Mouse (Mus musculus): ENCODE measurements around the gene Ccnq.

The Ccnq gene
- long read RNA-seq, experiment 1, transcript Ccnq-201 (1 exons, 1,224 nt), result major isoform, 119 of 119 reads
- long read RNA-seq, experiment 1, partial matches to known transcripts, result 0 of 119 reads
- long read RNA-seq, experiment 1, other reads (novel, unspliced or antisense), result 0 of 119 reads
- long read RNA-seq, experiment 2, transcript Ccnq-201 (1 exons, 1,224 nt), result major isoform, 186 of 189 reads
- long read RNA-seq, experiment 2, partial matches to known transcripts, result 0 of 189 reads
- long read RNA-seq, experiment 2, other reads (novel, unspliced or antisense), result 3 of 189 reads

DNA sequence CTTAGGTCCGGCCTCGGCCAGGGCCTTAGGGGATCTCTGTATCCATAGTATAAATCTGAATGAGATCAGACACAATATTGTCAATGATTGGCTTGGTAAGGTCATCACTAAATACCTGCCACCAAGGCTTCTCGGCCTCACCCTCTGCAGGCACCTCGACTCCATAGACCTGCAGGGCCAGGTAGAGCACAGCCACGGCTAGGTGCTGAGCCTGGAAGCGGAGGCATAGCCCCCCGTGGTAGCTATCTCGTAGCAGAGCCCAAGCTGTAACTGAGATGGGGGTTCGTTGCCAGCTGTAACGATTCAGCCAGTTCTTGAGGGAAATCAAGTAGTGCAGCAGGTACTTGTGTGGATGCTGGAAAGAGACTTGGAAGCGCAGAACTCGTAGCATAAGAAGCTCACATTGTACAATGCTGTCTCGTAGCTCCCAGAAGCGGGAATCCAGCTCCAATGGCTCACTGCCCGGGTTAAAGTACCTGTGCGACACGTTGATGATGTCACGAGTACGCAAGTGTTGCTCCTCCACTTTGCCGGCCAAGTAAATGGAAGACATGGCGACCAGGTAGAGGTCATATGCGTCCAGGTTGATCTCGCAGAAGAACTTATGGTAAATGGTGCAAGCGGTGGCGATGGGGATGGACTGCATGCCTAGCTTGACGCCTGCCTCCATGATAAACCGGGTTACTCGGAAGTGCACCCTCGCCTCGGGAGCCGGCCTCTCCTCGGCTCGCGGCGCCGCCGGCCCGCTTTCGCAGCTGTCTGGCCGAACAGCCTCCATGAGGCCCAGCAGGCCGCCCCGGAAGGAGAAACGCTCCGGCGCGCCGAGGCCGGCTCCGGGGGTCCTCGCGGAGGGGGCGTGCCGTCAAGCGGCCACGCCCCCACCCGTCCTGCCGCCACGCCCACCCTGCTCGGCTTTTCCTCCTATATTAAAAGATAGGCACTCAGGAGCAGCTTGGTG, at the start of gene Ccnq:
Ccnq (minus strand) TSS at position 845 of the 958 bp plus-strand sequence.
- intact Hi-C loops (cut with DNase I), result no loop called here

DNA sequence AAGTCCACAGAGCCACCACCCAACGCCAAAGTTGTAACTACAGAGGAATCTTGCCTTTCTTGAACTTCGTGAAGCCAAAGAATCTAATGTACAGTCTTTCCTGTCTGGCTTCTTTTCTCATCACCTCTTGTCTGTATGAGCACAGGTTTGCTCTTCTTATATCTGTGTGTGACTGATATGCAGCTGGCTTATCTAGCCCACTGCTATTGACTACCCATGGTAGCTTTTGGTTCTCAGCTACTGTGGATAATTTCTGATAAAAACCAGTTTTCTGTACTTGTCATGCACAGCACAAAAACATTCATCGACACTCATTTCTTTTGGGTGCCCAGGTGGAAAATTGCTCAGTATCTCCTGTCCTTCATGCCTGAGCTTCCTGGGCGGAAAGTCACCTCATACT, 49.6 kb upstream of the Ccnq start:
- intact Hi-C loops (cut with DNase I), result no loop called here

DNA sequence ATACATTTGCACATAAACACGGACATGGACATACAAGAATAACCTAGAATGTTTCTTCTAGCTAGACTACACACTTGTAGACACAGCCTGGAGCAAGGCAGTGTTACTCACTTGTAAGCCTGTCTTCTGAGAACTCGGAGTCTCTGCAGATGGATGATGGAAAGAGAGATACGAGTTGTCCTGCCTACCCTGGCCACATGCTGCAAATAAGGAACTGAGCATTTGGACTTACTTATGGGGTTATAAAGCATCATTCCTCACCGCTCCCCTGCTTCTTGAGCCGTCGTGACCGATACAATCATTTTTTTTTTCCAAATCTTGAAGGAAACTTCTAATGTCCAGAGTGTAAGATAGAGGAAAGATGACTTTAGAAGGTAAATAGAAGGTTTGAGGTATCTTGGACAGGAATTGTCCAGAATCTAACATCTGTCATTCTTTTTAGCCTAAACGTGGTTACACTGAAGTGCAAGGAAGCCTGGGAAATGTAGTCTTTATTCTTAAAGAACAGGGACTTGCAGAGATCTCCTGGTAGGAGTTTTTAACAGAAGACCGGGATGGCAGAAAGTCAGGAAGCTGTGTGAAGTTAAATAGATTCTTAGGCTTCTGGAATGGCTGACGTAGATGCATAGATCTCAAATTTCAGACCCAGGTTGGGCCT, 44.7 kb upstream of the Ccnq start:
- intact Hi-C loops (cut with DNase I), result no loop called here

DNA sequence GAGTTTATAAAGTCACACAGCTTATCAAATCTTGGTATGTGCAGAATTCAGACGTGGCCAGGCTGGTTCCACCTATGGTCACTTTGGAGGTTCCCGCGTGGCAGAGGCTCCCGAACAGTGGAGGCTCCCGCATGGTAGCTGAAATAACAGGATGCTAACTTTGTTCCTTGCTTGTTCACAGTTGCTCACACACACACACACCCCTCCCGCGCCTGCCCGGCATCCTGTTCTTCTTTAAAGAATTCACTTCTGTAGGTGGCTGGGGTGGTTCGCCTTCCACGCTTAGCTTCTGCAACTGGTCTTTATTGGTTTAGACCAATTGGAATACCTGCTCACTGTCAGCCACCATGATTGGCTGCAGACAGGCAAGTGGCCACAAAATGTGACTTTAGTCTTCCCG, 41.6 kb upstream of the Ccnq start:
- intact Hi-C loops (cut with DNase I), result no loop called here

DNA sequence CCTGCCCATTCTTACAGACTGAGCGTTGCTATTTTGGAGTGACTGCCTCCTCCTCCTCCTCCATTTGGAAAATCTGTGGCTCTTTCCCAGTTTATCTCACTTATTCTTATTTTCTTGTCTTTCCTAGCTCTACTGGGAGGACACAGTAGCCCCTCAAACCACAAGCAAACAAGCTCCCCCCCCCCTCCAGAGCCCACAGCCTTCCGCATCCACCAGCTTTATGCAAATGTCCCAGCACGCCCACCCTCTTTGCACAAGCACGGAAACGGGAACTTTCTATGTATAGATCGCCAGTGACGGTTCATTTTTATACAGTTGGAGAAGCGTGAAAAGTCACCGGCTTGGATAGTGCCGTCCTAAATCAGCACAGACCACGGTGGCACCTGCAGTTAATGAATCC, 40.9 kb upstream of the Ccnq start:
- intact Hi-C loops (cut with DNase I), result no loop called here

DNA sequence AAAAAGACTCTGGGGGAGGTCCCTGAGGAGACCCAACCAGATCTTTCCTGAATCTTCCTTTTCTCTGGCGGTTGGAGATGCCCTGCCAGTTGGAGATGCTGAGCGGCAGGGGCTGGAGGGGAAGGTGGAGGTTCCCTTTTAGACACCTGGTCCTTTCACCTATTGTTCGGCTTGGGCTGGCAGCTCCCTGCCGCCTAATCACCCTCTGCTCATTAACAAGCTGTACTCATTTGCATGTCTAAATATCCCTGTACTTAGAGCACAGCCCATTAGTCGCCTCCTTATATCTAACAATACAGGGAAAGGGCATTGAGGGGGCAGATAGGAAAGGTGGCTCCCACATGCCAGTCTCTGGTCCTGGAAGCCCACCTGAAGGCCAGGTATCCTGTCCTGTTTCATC, 40.5 kb upstream of the Ccnq start:
- intact Hi-C loops (cut with DNase I), result no loop called here

DNA sequence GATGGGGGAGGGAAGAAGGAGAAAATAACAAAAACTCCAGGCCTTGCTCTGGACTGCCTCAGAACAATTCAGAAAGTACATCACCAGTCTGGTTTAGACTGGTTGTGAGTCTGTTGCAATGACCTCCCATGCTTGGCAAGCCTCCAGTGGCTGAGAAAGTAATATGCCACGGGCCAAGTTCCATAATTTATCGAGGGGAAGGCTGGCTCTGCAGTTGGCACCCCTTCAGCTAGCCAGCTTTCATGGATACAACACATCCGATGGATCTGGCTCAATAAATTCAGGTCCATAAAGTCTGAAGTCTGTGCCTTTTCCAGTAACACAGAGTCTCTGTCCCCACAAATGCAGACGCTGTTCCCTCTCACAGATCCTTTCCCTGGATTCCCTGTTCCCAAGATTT, 40.1 kb upstream of the Ccnq start:
- intact Hi-C loops (cut with DNase I), result no loop called here

DNA sequence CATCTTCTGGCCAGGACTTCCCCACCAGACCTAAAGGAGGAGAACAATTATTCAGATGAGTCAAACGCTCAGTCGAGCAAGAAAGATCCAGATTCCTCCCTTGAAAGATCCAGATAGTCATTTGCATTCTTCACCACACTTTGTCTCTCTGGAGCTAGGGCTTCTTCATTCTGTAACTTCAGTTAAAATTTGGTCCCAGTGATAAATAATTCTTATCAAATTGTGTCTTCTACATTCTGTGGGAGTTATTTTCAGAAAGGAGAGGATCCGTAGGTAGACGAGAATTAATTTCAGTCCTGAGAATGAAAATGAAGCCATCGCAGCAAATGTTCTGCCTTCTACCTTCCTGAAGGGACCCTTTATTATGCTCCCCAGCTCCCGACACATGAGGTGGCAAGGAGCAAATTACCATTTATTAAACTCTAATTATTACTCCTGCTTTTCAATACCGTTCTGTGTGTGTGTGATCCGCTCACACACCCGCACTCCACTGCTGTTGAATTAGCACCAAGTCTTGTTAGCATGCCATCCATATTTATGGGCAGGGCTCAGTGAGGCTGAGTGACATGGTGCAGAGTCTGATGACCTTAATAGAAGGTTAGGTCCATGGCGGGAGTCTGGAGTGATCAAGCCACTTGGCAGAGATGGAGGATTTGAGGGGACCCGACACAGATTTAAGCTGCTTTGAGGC, 38.0 kb upstream of the Ccnq start:
- intact Hi-C loops (cut with DNase I), result no loop called here

DNA sequence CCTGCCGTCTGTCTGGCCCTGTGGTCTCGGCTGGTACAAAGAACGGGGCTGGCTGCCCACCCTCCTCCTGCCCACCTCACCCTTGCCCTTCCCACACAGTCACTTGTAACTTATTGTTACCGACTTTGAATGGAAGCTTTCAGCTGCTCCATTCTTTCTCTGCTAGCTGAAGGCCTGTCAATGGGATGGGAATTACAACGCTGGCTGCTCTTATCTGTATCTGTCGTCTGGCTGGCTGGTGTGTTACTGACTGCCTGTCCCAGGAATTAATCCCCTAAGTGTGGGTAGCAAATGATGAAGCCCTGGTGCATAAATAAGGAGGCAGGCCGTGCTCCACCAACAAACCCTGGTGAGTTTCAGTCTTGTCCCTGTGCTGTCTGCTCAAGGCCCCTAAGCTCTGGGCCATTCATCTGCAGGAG, 34.5 kb upstream of the Ccnq start:
- intact Hi-C loops (cut with DNase I), result no loop called here

DNA sequence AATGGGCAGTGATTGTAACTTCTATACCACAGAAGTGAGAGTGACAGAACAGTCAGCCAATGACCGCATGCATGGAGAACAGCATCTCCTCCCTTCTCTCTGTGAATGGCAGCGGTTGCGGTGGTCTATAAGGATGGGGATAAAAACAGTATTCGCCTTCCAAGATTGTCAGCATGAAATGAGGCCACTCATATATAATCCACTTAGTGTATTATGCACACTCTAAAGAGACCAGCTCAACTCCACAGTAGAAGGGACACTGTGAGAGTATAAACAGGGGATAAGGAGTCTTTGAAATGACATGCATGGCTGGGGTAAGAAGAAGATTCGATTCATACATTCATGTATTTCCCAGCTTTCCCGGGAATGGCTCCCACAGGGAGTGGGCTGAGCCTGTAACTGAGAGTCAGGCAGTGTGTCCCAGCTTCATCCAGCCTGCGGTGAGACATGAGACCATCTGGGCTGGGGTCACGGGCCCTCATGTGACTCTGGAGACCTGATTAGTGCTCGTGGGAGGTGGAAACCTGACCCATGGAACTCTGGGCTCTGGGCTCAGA, 31.3 kb upstream of the Ccnq start:
- intact Hi-C loops (cut with DNase I), result loop anchor here (5.0 kb wide), 1 partner anchor 39 kb away; no protein-coding TSS in a partner anchor

DNA sequence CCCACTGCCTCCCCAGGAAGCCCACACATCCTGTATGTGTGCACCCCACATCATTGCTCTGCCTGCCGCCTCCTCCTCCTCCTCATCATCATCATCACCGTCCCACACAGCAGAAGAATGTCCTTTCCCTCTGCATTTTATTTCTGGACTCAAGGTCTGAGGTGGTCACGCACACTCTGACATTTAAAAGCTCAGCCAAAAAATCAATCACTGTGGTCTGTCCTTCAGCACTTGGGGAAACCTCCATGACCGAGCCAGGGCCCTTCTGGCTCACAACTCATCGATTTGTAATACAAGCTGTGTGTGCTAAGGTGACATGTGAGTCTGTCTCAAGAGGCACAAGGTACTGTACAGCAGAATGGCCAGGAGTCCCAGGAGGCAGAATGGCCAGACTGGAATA, 30.8 kb upstream of the Ccnq start:
- intact Hi-C loops (cut with DNase I), result loop anchor here (5.0 kb wide), 1 partner anchor 40 kb away; no protein-coding TSS in a partner anchor

DNA sequence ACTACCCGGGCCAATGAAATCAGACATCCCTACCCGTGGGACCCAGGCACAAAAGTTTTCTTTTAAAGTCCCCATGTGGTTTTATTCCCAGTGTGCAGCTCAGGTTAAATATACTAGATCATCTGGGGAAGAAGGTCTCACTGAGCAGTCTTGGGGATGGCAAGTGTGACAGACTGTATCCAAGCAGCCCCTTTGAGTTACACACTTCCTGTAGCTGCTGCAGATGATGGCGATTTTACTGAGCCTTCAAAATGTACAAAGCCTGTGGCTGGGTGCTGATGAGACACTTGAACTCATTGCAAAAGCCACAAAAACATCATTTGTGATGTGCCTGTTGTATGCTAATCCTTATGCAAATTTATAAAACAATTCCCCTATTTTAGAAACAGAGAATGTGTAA, 29.0 kb upstream of the Ccnq start:
- intact Hi-C loops (cut with DNase I), result loop anchor here (5.0 kb wide), 1 partner anchor 42 kb away; no protein-coding TSS in a partner anchor

DNA sequence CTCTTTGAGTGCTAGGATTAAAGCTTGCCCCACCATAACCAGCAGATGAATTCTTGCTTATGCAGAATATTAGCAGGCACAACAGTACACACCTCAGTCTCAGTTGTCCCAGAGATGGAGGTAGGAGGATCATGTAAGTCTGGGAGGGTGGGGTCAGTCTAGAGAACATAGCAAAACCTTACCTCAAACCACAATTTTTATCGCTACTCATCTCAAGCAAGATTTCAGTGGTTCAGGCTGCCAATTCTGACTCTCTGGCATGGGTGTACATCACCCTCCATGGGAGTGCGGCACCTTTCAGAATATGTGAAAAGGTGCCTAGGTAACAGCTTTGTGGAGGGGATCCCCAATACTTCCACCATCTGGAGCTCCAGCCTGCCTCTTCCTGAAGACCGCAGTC, 28.5 kb upstream of the Ccnq start:
- intact Hi-C loops (cut with DNase I), result loop anchor here (5.0 kb wide), 1 partner anchor 42 kb away; no protein-coding TSS in a partner anchor

DNA sequence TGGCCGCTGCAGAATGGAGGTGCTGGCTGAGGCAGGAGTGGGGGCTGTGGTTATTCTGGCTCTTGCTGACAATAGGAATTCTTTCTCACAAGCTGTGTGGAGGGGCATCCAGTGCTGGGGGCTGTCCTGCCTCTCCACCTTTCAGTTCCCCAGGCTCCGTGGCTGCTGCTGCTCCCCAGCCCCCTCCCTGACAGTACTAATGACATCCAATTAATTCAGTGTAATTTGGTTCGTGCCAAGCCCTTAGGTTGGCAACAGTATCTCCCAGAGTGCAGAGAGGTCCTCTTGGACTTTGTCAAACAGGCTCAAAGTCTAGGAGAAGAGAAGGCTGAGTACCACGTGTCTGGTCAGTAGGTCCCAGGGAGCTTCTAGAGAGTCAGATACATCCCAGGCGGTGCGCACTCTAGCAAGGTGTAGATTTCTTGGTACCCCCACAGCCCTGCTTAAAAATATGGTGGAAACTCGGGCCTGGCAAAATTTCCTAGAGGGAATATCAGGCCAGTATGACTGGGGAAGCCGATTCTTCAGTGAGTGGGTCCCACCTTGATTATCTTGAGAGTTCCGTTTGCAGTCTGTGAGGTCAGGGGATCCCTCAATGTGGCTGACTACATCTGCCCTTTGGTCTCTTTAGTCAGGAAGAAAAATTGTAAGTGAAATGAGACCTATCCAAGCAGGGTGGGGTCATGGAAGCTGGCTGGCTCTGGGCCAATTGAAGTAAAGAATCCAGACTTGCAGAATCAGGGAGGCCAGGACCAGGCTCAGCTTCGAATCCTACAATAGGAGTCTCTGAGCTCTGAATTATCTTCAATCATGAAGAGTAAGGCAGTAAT, 26.5 kb upstream of the Ccnq start:
- intact Hi-C loops (cut with DNase I), result no loop called here

DNA sequence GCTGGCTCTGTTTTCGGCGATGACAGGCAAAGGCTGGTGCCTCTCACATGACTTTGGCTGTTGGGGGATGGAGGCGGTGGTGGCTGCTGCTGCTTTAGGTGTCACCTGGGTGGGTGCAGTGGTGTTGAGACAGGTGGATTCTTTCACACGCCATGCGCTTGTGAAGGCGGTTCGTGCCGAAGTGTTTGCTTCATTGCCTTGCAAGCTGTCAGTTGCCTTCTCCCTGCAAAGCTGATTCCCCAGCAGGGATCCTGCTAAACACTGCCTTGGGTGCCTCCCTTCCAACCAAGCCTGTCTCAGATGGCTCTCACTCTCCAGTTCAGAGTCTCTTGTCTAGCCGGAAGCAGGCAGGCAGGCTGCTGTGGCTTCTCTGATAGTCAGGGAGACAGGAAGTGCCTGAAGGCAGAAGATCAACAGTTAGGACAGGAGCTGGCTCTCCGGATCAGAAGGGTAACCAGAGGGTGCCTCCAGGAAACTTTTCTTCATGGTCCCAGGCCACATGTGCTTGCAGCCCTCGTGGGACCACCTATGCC, 20.3 kb upstream of the Ccnq start:
- intact Hi-C loops (cut with DNase I), result no loop called here

DNA sequence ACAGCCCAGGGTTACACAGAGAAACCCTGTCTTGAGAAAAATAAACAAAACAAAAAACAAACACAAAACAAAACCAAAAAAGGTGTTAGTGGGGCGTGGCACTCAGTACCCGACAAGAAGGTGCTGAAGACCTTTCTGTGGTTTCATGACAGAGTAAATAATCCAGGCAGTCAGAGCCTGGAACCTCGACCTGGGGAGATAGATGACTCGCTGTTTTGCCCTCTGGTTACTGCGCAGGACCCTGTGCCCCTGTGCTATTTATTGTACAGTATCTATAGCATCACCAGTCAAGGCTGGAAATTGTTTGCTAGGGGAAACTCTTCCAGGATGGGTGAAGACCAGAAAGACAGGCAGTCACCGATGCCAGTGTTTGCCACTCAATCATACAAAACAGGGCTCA, 18.9 kb upstream of the Ccnq start:
- intact Hi-C loops (cut with DNase I), result no loop called here

DNA sequence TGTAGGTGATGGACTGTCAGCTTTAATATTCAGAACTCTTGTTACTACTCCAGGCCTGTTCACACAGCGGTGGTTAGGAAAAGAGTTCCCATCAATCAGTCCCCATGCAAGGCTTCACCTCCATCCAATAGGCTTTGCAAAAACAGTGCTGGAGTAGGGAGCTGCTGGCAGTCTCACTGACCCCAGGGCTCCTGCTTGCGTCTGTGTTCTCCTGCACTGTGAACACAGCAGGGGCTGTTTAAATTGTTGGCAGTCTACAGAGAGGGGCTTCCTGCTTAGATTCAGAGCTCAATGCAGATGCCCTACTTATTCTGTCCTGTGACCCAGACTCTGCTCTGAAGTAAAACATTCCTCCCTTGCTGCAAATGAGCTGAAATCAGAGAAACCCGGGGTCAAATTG, 17.2 kb upstream of the Ccnq start:
- intact Hi-C loops (cut with DNase I), result no loop called here

DNA sequence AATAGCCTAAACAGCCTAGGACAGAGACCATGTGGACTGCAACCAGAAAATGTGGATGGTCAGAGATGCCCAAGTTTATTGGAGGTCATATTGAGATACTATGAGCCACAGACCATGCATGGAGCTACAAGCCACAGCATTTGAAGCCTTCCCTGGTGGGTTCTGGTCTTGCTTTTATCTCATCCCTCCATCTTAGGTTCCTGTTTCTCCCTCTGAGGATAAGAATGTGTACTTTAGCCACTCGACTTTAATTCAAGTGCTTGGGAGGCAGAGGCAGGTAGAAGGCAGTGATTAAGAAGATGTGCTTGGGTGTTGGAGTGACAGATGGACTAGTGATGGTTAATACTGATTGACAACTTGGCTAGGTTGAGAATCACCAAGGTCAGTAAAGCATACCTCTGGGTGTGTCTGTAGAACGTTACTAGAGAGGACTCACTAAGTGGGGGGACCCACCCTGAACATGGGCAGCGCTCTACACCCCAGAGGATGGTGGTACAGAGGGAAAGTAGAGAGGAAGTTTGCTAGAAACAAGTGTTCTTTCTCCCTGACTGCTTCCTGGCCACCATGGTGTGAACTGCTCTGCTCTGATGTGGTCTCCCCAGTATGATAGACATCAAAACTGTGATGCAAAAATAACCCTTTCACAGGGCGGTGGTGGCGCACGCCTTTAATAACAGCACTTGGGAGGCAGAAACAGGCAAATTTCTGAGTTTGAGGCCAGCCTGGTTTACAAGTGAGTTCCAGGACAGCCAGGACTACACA, 14.7 kb upstream of the Ccnq start:
- intact Hi-C loops (cut with DNase I), result no loop called here

DNA sequence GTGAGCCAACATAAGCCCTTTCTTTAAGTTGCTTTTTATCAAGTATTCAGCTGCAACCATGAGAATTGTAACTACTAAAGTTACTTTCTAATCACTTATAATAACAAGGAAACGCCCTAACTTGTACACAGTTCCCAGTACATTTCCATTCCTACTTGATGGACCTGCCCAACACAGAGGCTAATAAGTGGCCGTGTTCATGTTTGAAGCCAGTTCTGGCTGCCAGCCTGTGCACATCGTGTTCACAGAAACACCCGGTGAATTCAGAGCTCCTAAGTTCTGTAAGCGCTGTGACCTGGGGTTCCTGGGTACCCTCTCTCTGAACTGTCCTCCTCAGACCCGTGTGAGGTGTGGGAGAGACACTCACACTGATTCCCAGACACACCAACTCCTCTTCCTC, 13.3 kb upstream of the Ccnq start:
- intact Hi-C loops (cut with DNase I), result no loop called here

All from adrenal gland (tissue).